Mouse (Mus musculus): Measurements from ENCODE around the gene Usp29. TPM values are rescaled to one million over a fixed set of nuclear protein-coding genes. Genes with fewer than 3 reads are reported as not detected.
A peak's percentile ranks its signal among the peaks of the same experiment; 100 is the strongest.
"Not testable (repeated sequence)": the region's sequence is repeated elsewhere in the genome, so short reads cannot be mapped to it uniquely, and the experiment has no call there.

Gene Usp29
- polyA plus RNA-seq, 1 experiment from 2014 or later, result 3.5 TPM

- Histone ChIP-seq H3K4me3 (ENCODE audit: low read length) (no peak overlapping the region), H3K27me3 (replicated peaks; ENCODE audit: control insufficient read depth, insufficient read depth, low read length) (no peaks in the 10 kb centered on the region), H3K4me2 (ENCODE audit: low read depth, low read length) (no peak overlapping the region), H3K4me1 (ENCODE audit: control insufficient read depth, insufficient read depth, low read length) (no peaks in the 10 kb centered on the region), H3K9ac (ENCODE audit: low read depth, low read length) (no peak overlapping the region), H3K27ac (ENCODE audit: low read length) (no peak overlapping the region), H3K9me3 (ENCODE audit: control insufficient read depth, low read length) (no peaks in the 10 kb centered on the region), H3K36me3 (ENCODE audit: control insufficient read depth, insufficient read depth, low read length) (no peaks in the 10 kb centered on the region)
- WGBS, result 52% methylated on average over 3 of the region's 3 CpGs
- no peak for ATAC-seq
Measured at GRCm38 (mm10) chr7:6891206-6891605, 160.8 kb downstream of the Usp29 start.

- not testable (repeated sequence) for H3K9me3 ChIP-seq (ENCODE audit: control insufficient read depth, low read length); H3K9ac ChIP-seq (ENCODE audit: low read depth, low read length); H3K4me3 ChIP-seq (ENCODE audit: low read length); H3K4me1 ChIP-seq (ENCODE audit: control insufficient read depth, insufficient read depth, low read length); H3K27ac ChIP-seq (ENCODE audit: low read length); H3K27me3 ChIP-seq (replicated peaks; ENCODE audit: control insufficient read depth, insufficient read depth, low read length); H3K4me2 ChIP-seq (ENCODE audit: low read depth, low read length); H3K36me3 ChIP-seq (ENCODE audit: control insufficient read depth, insufficient read depth, low read length)
- peak; percentile 62 for ATAC-seq
- WGBS, result 14% methylated on average over 4 of the region's 4 CpGs
Measured at GRCm38 (mm10) chr7:6897021-6897420, 166.6 kb downstream of the Usp29 start.

- H3K36me3 ChIP-seq (ENCODE audit: control insufficient read depth, insufficient read depth, low read length), result no peaks in the 10 kb centered on the region
- H3K27ac ChIP-seq (ENCODE audit: low read length), result no peak overlapping the region
- no peaks in the 10 kb centered on the region for H3K27me3 ChIP-seq (replicated peaks; ENCODE audit: control insufficient read depth, insufficient read depth, low read length)
- no peak overlapping the region for H3K4me2 ChIP-seq (ENCODE audit: low read depth, low read length)
- WGBS, result 65% methylated on average over 7 of the region's 7 CpGs
- no peaks in the 10 kb centered on the region for H3K9me3 ChIP-seq (ENCODE audit: control insufficient read depth, low read length)
- H3K9ac ChIP-seq (ENCODE audit: low read depth, low read length), result no peak overlapping the region
- no peak overlapping the region for H3K4me3 ChIP-seq (ENCODE audit: low read length)
- peak; percentile 90 for ATAC-seq
- H3K4me1 ChIP-seq (ENCODE audit: control insufficient read depth, insufficient read depth, low read length), result no peaks in the 10 kb centered on the region
Measured at GRCm38 (mm10) chr7:6900672-6901071, 170.3 kb downstream of the Usp29 start.

- no peaks in the 10 kb centered on the region for H3K4me1 ChIP-seq (ENCODE audit: control insufficient read depth, insufficient read depth, low read length)
- 77% methylated on average over 8 of the region's 8 CpGs for WGBS
- H3K4me3 ChIP-seq (ENCODE audit: low read length), result no peak overlapping the region
- H3K27ac ChIP-seq (ENCODE audit: low read length), result no peak overlapping the region
- no peak overlapping the region for H3K9ac ChIP-seq (ENCODE audit: low read depth, low read length)
- H3K4me2 ChIP-seq (ENCODE audit: low read depth, low read length), result no peak overlapping the region
- no peaks in the 10 kb centered on the region for H3K36me3 ChIP-seq (ENCODE audit: control insufficient read depth, insufficient read depth, low read length)
- H3K27me3 ChIP-seq (replicated peaks; ENCODE audit: control insufficient read depth, insufficient read depth, low read length), result no peaks in the 10 kb centered on the region
- ATAC-seq, result no peak
- no peaks in the 10 kb centered on the region for H3K9me3 ChIP-seq (ENCODE audit: control insufficient read depth, low read length)
Measured at GRCm38 (mm10) chr7:6903489-6903888, 173.1 kb downstream of the Usp29 start.

- Histone ChIP-seq H3K4me2 (ENCODE audit: low read depth, low read length) (no peak overlapping the region), H3K9ac (ENCODE audit: low read depth, low read length) (no peak overlapping the region), H3K27me3 (replicated peaks; ENCODE audit: control insufficient read depth, insufficient read depth, low read length) (no peaks in the 10 kb centered on the region), H3K9me3 (ENCODE audit: control insufficient read depth, low read length) (no peaks in the 10 kb centered on the region), H3K36me3 (ENCODE audit: control insufficient read depth, insufficient read depth, low read length) (no peaks in the 10 kb centered on the region), H3K27ac (ENCODE audit: low read length) (no peak overlapping the region; the same call in 1 of the 2 replicates), H3K4me3 (ENCODE audit: low read length) (no peak overlapping the region), H3K4me1 (ENCODE audit: control insufficient read depth, insufficient read depth, low read length) (peaks cover 25% of the 10 kb centered on the region)
- 20% methylated on average over 7 of the region's 7 CpGs for WGBS
- peak; percentile 49; the same call in 1 of the 2 replicates for ATAC-seq
Measured at GRCm38 (mm10) chr7:6910527-6910926, 180.1 kb downstream of the Usp29 start.

GRCm38 (mm10) chr7:6911731-6912130 lies 181.4 kb downstream of the Usp29 start:
- Histone ChIP-seq H3K4me1 (ENCODE audit: control insufficient read depth, insufficient read depth, low read length) (peaks cover 25% of the 10 kb centered on the region), H3K4me2 (ENCODE audit: low read depth, low read length) (no peak overlapping the region), H3K4me3 (ENCODE audit: low read length) (no peak overlapping the region), H3K9me3 (ENCODE audit: control insufficient read depth, low read length) (no peaks in the 10 kb centered on the region), H3K27ac (ENCODE audit: low read length) (no peak overlapping the region), H3K27me3 (replicated peaks; ENCODE audit: control insufficient read depth, insufficient read depth, low read length) (no peaks in the 10 kb centered on the region), H3K9ac (ENCODE audit: low read depth, low read length) (no peak overlapping the region), H3K36me3 (ENCODE audit: control insufficient read depth, insufficient read depth, low read length) (no peaks in the 10 kb centered on the region)
- WGBS, result 76% methylated on average over 5 of the region's 5 CpGs
- ATAC-seq, result no peak

- H3K4me1 ChIP-seq (ENCODE audit: control insufficient read depth, insufficient read depth, low read length), result peaks cover 25% of the 10 kb centered on the region
- WGBS, result 8% methylated on average over 30 of the region's 30 CpGs
- H3K36me3 ChIP-seq (ENCODE audit: control insufficient read depth, insufficient read depth, low read length), result no peaks in the 10 kb centered on the region
- H3K9me3 ChIP-seq (ENCODE audit: control insufficient read depth, low read length), result no peaks in the 10 kb centered on the region
- ATAC-seq, result peak; percentile 57
- peak overlapping the region; percentile 38 for H3K4me3 ChIP-seq (ENCODE audit: low read length)
- peak overlapping the region; percentile 62 for H3K4me2 ChIP-seq (ENCODE audit: low read depth, low read length)
- no peaks in the 10 kb centered on the region for H3K27me3 ChIP-seq (replicated peaks; ENCODE audit: control insufficient read depth, insufficient read depth, low read length)
- peak overlapping the region; percentile 64 for H3K9ac ChIP-seq (ENCODE audit: low read depth, low read length)
- peak overlapping the region; percentile 37 for H3K27ac ChIP-seq (ENCODE audit: low read length)
Measured at GRCm38 (mm10) chr7:6913439-6914380, 183.3 kb downstream of the Usp29 start.

GRCm38 (mm10) chr7:6917126-6917525 lies 186.7 kb downstream of the Usp29 start:
- no peaks in the 10 kb centered on the region for H3K36me3 ChIP-seq (ENCODE audit: control insufficient read depth, insufficient read depth, low read length)
- no peak overlapping the region for H3K4me3 ChIP-seq (ENCODE audit: low read length)
- H3K4me2 ChIP-seq (ENCODE audit: low read depth, low read length), result no peak overlapping the region
- 66% methylated on average over 5 of the region's 5 CpGs for WGBS
- H3K27ac ChIP-seq (ENCODE audit: low read length), result no peak overlapping the region
- peaks cover 15% of the 10 kb centered on the region for H3K4me1 ChIP-seq (ENCODE audit: control insufficient read depth, insufficient read depth, low read length)
- no peaks in the 10 kb centered on the region for H3K27me3 ChIP-seq (replicated peaks; ENCODE audit: control insufficient read depth, insufficient read depth, low read length)
- no peak overlapping the region for H3K9ac ChIP-seq (ENCODE audit: low read depth, low read length)
- H3K9me3 ChIP-seq (ENCODE audit: control insufficient read depth, low read length), result no peaks in the 10 kb centered on the region
- ATAC-seq, result no peak

GRCm38 (mm10) chr7:6918267-6918666 lies 187.9 kb downstream of the Usp29 start:
- WGBS, result 8% methylated on average over 10 of the region's 10 CpGs

More at GRCm38 (mm10) chr7:6918267-6918666, 187.9 kb downstream of the Usp29 start:
- H3K4me3 ChIP-seq (ENCODE audit: low read length), result no peak overlapping the region
- no peak overlapping the region for H3K27ac ChIP-seq (ENCODE audit: low read length)
- H3K4me2 ChIP-seq (ENCODE audit: low read depth, low read length), result no peak overlapping the region
- H3K9me3 ChIP-seq (ENCODE audit: control insufficient read depth, low read length), result no peaks in the 10 kb centered on the region
- no peaks in the 10 kb centered on the region for H3K27me3 ChIP-seq (replicated peaks; ENCODE audit: control insufficient read depth, insufficient read depth, low read length)
- peaks cover 13% of the 10 kb centered on the region for H3K4me1 ChIP-seq (ENCODE audit: control insufficient read depth, insufficient read depth, low read length)
- no peaks in the 10 kb centered on the region for H3K36me3 ChIP-seq (ENCODE audit: control insufficient read depth, insufficient read depth, low read length)
- H3K9ac ChIP-seq (ENCODE audit: low read depth, low read length), result no peak overlapping the region
- ATAC-seq, result peak; percentile 84

Data from intestine, embryonic 16.5 days (tissue).